Mouse (Mus musculus): ENCODE data around the gene Rabgap1l.

DNA sequence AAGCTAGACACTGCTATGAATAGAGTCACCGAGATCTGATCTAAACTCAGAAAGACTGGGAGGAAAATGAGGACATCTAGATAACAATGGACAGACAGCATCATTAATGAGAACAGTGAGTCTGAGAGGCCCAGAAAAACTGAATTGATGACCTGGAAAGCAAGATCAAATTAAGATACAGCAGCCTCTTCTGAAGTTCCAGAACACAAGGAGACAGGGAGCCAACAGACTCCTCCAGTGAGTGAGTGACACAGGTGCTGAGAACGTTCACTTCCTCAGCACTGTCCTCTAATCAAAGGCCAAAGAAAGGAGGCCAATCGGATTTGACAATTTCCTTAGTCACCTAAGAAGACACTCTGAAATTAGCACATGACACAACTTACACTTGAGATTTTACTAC lies 307.3 kb downstream of the Rabgap1l start:
- TF ChIP-seq CTCF (IDR thresholded peaks at IDR 0.05; ENCODE audit: extremely low read depth, insufficient read depth, insufficient read length, insufficient replicate concordance) (no peak), POLR2A (IDR thresholded peaks at IDR 0.05; ENCODE audit: low read depth, low read length) (no peak)

All from spleen, adult 2 months (tissue).